17 mouse cellular contexts compared by ENCODE assay signal in genomic region chr7:18265089-18265488, GRCm38 (mm10). TPM values are rescaled to one million over a fixed set of nuclear protein-coding genes. Genes with fewer than 3 reads are reported as not detected.
DNase-seq lines count a peak whose midpoint lies in the region; ATAC-seq and TF ChIP-seq lines count a peak whose summit lies in the region.
"Had no signal": no experiment of that assay in that cellular context is flagged by ENCODE, and none has a peak within 500 bp of the region (broad histone marks: within the 10 kb centered on the region; RNA-seq: fewer than 3 reads in every experiment).

No protein-coding gene starts in this region.

- DNase-seq in embryo, embryonic 10 days (ENCODE audit: low spot score) = peak; percentile 8
- DNase-seq in embryo, embryonic 9.5 days (ENCODE audit: extremely low spot score) = no peak
- no peak for DNase-seq in liver, postnatal 0 days
- no peak for DNase-seq in liver, embryonic 11.5 days (ENCODE audit: low spot score)
- DNase-seq in ES-CJ7 (ENCODE audit: low read depth, low spot score) = peak; percentile 41
- peak; percentile 16 for DNase-seq in adrenal gland, postnatal 25 days
- no peak for DNase-seq in right cerebral cortex, postnatal 10 days (ENCODE audit: low spot score in 2 of 2)
- no peak for DNase-seq in Muller cell, postnatal 12 days (ENCODE audit: inconsistent ontology term)
- DNase-seq: gastrocnemius, postnatal 10 days; lung, postnatal 14 days had no signal

- no peak overlapping the region for H3K9ac ChIP-seq in liver, postnatal 0 days (replicated peaks)
- no peak overlapping the region for H3K9ac ChIP-seq in liver, embryonic 11.5 days (ENCODE audit: low read depth, low read length)
- H3K9ac ChIP-seq: limb, embryonic 12.5 days; midbrain, embryonic 13.5 days had no signal

- H3K4me3 ChIP-seq in liver, postnatal 0 days (ENCODE audit: low read depth, low read length) = no peak overlapping the region
- H3K4me3 ChIP-seq in liver, embryonic 11.5 days (ENCODE audit: low read depth, low read length) = no peak overlapping the region
- H3K4me3 ChIP-seq: limb, embryonic 12.5 days; midbrain, embryonic 13.5 days had no signal

- 48% methylated on average over 5 of the region's 5 CpGs for WGBS in liver, postnatal 0 days (ENCODE audit: insufficient replicate concordance)
- WGBS in liver, embryonic 11.5 days = 52% methylated on average over 5 of the region's 5 CpGs

- no peaks in the 10 kb centered on the region for H3K36me3 ChIP-seq in liver, postnatal 0 days (replicated peaks; ENCODE audit: insufficient read depth, low read length)
- no peaks in the 10 kb centered on the region for H3K36me3 ChIP-seq in liver, embryonic 11.5 days (ENCODE audit: control insufficient read depth, insufficient read depth, low read length)
- H3K36me3 ChIP-seq: limb, embryonic 12.5 days; midbrain, embryonic 13.5 days had no signal

- H3K4me2 ChIP-seq in liver, postnatal 0 days (ENCODE audit: low read depth, low read length) = no peak overlapping the region
- H3K4me2 ChIP-seq in liver, embryonic 11.5 days = no peak overlapping the region
- H3K4me2 ChIP-seq: limb, embryonic 12.5 days; midbrain, embryonic 13.5 days had no signal

- no peaks in the 10 kb centered on the region for H3K27me3 ChIP-seq in liver, postnatal 0 days (ENCODE audit: insufficient read depth, low read length)
- H3K27me3 ChIP-seq in liver, embryonic 11.5 days (replicated peaks; ENCODE audit: control insufficient read depth, insufficient read depth, low read length) = no peaks in the 10 kb centered on the region
- H3K27me3 ChIP-seq: limb, embryonic 12.5 days; midbrain, embryonic 13.5 days had no signal

- no peaks in the 10 kb centered on the region; the same call in 1 of the 2 replicates for H3K9me3 ChIP-seq in liver, postnatal 0 days (ENCODE audit: low read length)
- peaks cover 3% of the 10 kb centered on the region; the same call in 1 of the 2 replicates for H3K9me3 ChIP-seq in liver, embryonic 11.5 days (ENCODE audit: control insufficient read depth, low read length)

- TF ChIP-seq EP300 in liver, postnatal 0 days (IDR thresholded peaks at IDR 0.05; ENCODE audit: low read depth) = no peak

- H3K4me1 ChIP-seq in liver, postnatal 0 days (ENCODE audit: insufficient read depth) = no peaks in the 10 kb centered on the region
- H3K4me1 ChIP-seq in liver, embryonic 11.5 days (replicated peaks; ENCODE audit: control insufficient read depth, insufficient read depth, low read length) = no peaks in the 10 kb centered on the region
- H3K4me1 ChIP-seq: limb, embryonic 12.5 days; midbrain, embryonic 13.5 days had no signal

- H3K27ac ChIP-seq in liver, postnatal 0 days (ENCODE audit: low read depth) = no peak overlapping the region
- H3K27ac ChIP-seq in liver, embryonic 11.5 days (ENCODE audit: low read depth, low read length) = no peak overlapping the region
- H3K27ac ChIP-seq: limb, embryonic 12.5 days; midbrain, embryonic 13.5 days had no signal

- ATAC-seq in liver, postnatal 0 days = no peak
- ATAC-seq in liver, embryonic 11.5 days (replicated peaks; ENCODE audit: low FRiP score) = no peak
- ATAC-seq: forebrain, embryonic 14.5 days; midbrain, embryonic 13.5 days had no signal

- TF ChIP-seq CTCF in liver, postnatal 0 days (IDR thresholded peaks at IDR 0.05; ENCODE audit: low read depth) = peak; percentile 12; the same call in 1 of the 2 replicates

RNA-seq across cellular contexts. Expression of gene Mill1, which starts 19.9 kb away (rescaled TPM):
- polyA plus RNA-seq in liver, postnatal 0 days (2015; fragmentation: Nextera tagmentation; extraction: Ambion mirVana) = not detected in 2 replicates
- polyA plus RNA-seq in liver, embryonic 11.5 days (2014; fragmentation: Nextera tagmentation; extraction: Ambion mirVana) = not detected in 2 replicates
- total RNA-seq in adrenal gland, postnatal 25 days (2021) = not detected in 2 replicates
- total RNA-seq: common myeloid progenitor, adult 5-6 weeks; gastrocnemius, postnatal 10 days had no signal
- polyA plus RNA-seq: forebrain, embryonic 14.5 days; heart, embryonic 14.5 days; hindbrain, embryonic 11.5 days; limb, embryonic 12.5 days; midbrain, embryonic 13.5 days; stomach, embryonic 16.5 days had no signal

Comparison
In these comparisons a context has a peak if more than half of its experiments do, and no peak if none do; other contexts are left out.
1. DNase-seq: peak in embryo, embryonic 10 days (single experiment), ES-CJ7 (single experiment) and adrenal gland, postnatal 25 days (single experiment); none in embryo, embryonic 9.5 days (single experiment), liver, postnatal 0 days (single experiment), liver, embryonic 11.5 days (single experiment), right cerebral cortex, postnatal 10 days (0 of 2) and Muller cell, postnatal 12 days (single experiment).